Mouse (Mus musculus) embryonic fibroblast, embryonic 13.5 days (primary cell): ENCODE measurements around the gene Eif4e3.

ENCODE experiments used
- CTCF ChIP-seq: IDR thresholded peaks from 2 replicates; pipeline ENCODE4 v1.5.1; 2011; ENCODE audit warnings: mild to moderate bottlenecking, control low read depth, low read length, moderate library complexity, borderline replicate concordance; ENCODE audit not compliant: insufficient read depth
- POLR2A ChIP-seq: IDR thresholded peaks from 2 replicates; pipeline ENCODE4 v1.6.1; 2011; ENCODE audit warnings: low read depth, mild to moderate bottlenecking, control low read depth, low read length, moderate library complexity

GRCm38 (mm10) chr6:99691666-99692205 lies 25.2 kb upstream of the Eif4e3 start:
- TF ChIP-seq POLR2A = no peak
- TF ChIP-seq CTCF = no peak
